Mouse (Mus musculus): ENCODE measurements around the gene Nfam1.

- TF ChIP-seq CTCF (IDR thresholded peaks at IDR 0.05; ENCODE audit: low read depth) = no peak
- TF ChIP-seq EP300 (optimal IDR thresholded peaks at IDR 0.05) = no peak
Measured at GRCm38 (mm10) chr15:82962536-82962935, 70.6 kb downstream of the Nfam1 start.

Measured in stomach, postnatal 0 days (tissue).